Mouse (Mus musculus) neural tube, embryonic 10.5 days (tissue): ENCODE results near the gene Lime1.
A peak's percentile ranks its signal among the peaks of the same experiment; 100 is the strongest.

Source experiments
- DNase-seq: peaks from one replicate; pipeline ENCODE4 v3.0.0-alpha.2; 2017; ENCODE audit warnings: low spot score; ENCODE audit errors: extremely low spot score

Lime1 gene

DNA sequence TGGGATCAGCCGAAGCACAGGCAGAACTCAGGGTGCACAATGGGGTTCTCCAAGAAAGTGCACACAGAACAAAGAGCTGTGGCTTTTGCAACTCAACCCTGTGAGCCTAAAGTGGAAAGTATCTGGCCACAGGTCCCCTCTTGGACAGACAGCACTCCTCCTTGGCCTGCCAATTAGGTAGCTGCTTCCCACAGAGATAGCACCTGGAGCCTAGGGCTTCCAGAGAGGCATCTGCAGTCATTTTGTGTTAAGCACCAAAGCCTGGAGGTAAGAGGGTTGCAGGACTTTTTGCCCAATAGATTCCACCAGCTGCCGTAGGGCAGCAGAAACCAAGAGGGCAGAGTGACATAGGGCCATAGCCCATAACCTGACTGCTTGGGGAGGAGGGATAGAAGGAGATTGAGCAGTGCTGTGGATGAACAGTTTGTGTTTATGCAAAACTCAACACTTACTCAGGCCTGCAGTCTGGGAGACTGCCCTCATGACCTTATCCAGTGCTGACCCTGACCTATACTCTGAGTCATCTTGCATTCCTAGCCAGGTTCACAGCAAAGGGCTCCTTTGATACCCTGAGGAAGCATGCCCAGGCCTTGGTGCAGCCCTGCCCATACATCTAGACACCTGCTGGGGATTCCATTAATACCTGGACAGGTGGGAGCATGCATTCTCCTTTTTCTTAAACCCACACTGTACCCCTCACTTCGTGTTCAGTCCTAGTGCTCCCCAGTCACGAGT, 10.4 kb downstream of the Lime1 start:
- DNase-seq, result no peak

- DNase-seq, result no peak
These were observed 11.1 kb downstream of the Lime1 start for GRCm38 (mm10) chr2:181391022-181391421.

- no peak for DNase-seq
These were observed 11.7 kb downstream of the Lime1 start for GRCm38 (mm10) chr2:181391541-181391940.

GRCm38 (mm10) chr2:181392600-181393213, 12.8 kb downstream of the Lime1 start:
- peak; percentile 81 for DNase-seq

- no peak for DNase-seq
These were observed 14.2 kb downstream of the Lime1 start for GRCm38 (mm10) chr2:181394086-181394485.

GRCm38 (mm10) chr2:181397207-181397761, 17.4 kb downstream of the Lime1 start:
- DNase-seq, result no peak

DNA sequence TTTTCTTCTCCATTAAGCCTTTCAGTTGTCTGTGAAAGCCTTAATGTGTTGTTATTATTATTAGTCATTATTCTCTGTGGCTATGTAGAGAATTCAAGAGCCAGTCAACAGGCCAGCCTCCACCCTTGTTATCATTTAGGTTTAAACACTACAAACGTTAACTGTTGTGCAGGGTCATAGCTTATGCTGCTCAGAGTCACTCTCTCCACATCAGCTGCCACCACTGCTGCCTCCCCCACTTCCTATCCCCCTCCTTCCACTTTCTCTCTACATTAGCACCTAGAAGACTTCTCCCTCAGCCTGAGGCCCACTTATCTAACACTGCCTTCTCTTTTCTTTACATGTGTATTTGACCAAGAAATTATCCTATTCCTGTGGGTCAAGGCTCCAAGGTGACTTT, 21.6 kb downstream of the Lime1 start:
- DNase-seq, result no peak

DNA sequence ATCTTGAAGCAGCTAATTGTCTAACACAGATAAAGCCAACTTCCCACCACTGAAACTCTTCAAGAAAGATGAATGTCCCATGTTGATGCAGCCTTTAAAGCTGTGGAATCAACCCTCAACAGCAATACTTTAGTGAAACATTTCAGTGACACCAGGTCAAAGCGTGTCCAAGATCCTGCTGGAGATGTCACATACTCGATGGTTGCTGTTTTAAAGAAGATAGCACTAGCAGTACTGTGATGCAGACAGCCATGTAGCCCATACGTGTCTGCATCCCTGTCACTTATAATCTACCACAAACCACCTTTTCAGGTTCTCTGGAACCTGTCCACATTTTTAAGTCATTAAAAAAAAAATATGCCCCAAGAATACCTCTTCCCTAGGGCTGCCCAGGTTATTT, 23.8 kb downstream of the Lime1 start:
- DNase-seq, result no peak

GRCm38 (mm10) chr2:181409643-181410042, 29.8 kb downstream of the Lime1 start:
- DNase-seq, result no peak

GRCm38 (mm10) chr2:181410760-181411473, 31.0 kb downstream of the Lime1 start:
- DNase-seq, result peak; percentile 55

DNA sequence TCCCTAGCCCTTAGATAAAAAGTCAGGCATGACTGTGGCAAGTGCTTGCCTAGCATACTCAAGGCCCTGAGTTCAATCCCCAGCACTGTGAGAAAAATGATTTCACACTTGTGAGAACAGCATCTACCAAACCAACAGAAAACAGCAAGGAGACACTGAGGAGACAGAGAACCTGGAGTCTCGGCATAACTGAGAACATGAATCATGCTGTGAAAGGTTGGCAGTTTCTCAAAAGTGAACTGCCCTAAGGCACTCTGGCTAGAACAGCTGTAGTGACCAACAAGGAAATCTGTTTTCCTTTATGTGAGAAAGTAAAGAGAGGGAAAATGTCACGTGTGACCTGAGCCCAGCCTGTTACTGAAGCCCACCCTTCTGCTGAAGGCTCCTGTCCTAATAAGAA, 33.3 kb downstream of the Lime1 start:
- DNase-seq, result no peak

DNA sequence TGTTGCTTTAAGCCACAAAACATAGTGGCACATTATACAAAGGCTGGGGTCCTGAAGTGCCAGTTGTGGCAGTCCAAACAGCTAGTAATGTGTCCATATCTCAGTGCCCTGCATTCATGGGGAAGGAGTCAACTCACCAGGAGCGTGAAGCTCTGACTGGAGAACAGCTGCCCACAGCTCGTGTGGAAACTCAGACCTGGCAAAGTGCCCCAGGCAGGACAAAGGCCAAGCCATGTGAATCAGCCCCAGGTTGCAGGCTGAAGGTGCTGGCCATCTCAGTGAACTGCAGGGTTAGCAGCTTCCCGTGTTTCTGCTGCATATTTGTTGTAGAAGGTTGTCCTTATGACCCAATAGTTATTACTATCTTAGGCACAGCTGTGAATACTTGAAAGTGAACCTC, 36.1 kb downstream of the Lime1 start:
- no peak for DNase-seq

- no peak for DNase-seq
These were observed 39.5 kb downstream of the Lime1 start for GRCm38 (mm10) chr2:181419359-181419758.

DNA sequence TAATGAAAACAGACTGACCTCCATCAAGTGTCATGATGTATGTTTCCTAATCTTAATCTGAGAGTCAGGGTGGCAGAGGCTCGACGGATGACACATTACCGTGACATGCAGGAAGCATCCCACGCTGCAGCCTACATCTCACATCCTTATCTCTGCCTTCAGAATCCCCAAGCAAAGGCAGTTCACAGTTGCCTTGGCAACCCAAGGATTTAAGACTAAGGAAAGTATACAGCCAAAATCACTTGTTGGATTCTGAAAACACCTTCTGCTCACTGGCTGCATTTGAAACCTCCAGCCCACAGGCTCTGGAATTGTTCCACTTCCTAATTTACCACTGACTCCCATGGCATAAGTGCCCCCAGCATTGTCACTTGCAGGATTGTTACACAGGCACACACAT, 40.5 kb downstream of the Lime1 start:
- DNase-seq, result no peak

DNA sequence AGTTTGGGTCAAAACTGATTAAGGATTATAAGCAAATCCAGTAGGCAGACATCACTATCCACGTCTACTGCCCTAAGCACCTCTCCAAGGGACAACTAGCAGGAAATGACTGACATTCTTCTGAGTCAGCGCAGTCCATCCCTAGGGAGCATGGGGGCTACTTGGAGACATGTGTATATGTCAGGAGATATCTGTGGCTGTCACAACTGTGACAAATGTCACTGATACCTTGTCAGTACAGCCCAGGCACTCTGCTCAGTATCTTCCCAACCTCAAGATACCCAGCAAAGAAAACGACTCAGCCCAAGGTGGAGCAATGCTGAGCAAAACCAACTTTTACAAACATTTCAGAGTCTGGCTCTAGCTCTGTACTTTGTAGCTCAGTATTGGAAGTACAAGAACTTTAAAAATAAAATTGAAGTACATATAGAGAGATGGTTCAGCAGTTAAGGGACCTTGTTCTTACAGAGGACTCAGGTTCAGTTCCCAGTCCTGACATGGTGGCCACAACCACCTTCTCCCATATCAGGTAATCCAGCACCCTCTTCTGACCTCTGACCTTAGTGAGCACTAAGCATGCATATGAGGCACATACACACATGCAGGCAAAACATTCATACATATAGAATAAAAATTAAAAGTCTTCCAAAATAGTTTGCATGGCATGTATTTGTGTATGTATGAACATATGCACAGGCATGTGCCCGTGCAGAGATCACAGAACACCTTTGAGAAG, 41.2 kb downstream of the Lime1 start:
- DNase-seq, result no peak

DNA sequence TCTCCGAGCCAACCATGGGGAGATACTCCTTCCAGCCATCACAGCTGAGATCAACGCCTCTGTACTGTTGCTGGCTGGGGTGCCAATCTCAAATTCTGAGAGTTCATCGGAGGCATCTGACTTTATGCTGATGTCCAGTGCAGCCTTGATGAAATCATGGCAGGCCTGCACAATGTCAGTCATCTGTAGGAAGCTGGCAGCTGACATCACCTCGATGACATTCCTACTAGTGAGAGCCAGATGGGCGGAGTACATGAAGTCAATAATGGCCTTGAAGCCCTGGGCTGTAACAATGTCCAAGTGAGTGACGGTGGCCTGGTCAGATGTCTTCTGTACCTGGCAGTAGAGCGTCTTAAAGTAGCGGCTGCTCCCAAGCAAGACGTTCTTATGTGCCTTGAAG, 44.0 kb downstream of the Lime1 start:
- DNase-seq, result no peak
